Mouse (Mus musculus) kidney, adult 2 months (tissue): ENCODE measurements around the gene Crybb2.

Experiments
- CTCF ChIP-seq: fragments of 200-500 bp; conservative IDR thresholded peaks from 2 replicates; pipeline ENCODE4 v1.5.1; 2011; ENCODE audit warnings: low read depth, mild to moderate bottlenecking, control low read depth, low read length, moderate library complexity, mixed read lengths; ENCODE audit not compliant: insufficient read depth, insufficient read length
- POLR2A ChIP-seq: fragments of 200-500 bp; IDR thresholded peaks from one replicate; pipeline ENCODE4 v1.6.1; 2011; ENCODE audit warnings: low read depth, low read length, control low read depth

GRCm38 (mm10) chr5:113043531-113043930, 26.4 kb downstream of the Crybb2 start:
- TF ChIP-seq CTCF, result no peak
- TF ChIP-seq POLR2A, result no peak
